Mouse (Mus musculus): ENCODE results near the gene Pcdh9. TPM values are rescaled to one million over a fixed set of nuclear protein-coding genes. Genes with fewer than 3 reads are reported as not detected.

The Pcdh9 gene
- total RNA-seq (2022) = 1 to 10 TPM in 3 of 4 experiments, under 1 TPM in 1; 0.78 to 2.6 (median 1.8) TPM

- DNase-seq (ENCODE audit: low spot score) = peak; percentile 72
Observed at GRCm38 (mm10) chr14:93890519-93891370, at the start of gene Pcdh9. Gene Pcdh9 (minus strand): TSS chr14:93890679.

- no peak for DNase-seq (ENCODE audit: low spot score)
Observed at GRCm38 (mm10) chr14:93906928-93907327, 16.4 kb upstream of the Pcdh9 start.

GRCm38 (mm10) chr14:93898533-93898932 lies 8.1 kb upstream of the Pcdh9 start:
- no peak for DNase-seq (ENCODE audit: low spot score)

- no peak for DNase-seq (ENCODE audit: low spot score)
Observed at GRCm38 (mm10) chr14:93895131-93895530, 4.7 kb upstream of the Pcdh9 start.

GRCm38 (mm10) chr14:93891371-93891746 lies 880 bp upstream of the Pcdh9 start:
- no peak for DNase-seq (ENCODE audit: low spot score)

DNA sequence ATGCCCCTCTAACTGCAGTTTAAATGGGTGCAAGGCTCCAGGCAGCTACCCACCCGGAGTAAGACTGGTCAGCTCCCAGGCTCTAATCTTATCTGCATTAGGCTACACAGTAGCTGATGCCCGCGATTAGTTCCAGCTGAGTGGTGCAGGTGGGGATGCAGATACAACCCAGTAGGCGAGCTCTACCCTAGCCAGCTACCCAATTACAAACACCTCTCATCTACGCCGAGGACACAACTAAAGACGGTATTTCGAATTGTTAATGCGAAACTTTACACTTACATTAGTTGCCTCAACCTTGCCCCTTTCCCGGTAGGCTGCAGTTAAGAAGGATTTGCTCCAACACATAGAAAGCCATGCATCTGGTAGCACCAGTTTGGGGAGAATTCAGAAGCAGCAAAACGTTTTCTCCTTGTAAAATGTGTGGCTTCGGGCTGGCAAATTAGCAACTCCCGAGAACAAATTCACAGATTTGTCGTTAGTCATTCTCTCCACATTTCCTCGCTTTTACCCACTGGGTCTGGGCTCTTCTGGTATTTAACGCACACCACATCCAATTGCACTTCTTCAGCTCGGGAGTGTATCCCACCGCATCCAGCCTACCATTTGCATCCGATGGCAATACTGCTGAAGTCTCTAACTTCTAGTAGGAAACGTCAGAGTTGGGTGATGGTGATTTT lies 500 bp downstream of the Pcdh9 start:
- no peak for DNase-seq (ENCODE audit: low spot score)

GRCm38 (mm10) chr14:93889231-93889630 lies 1.2 kb downstream of the Pcdh9 start:
- no peak for DNase-seq (ENCODE audit: low spot score)

- no peak for DNase-seq (ENCODE audit: low spot score)
Observed at GRCm38 (mm10) chr14:93888346-93888745, 2.1 kb downstream of the Pcdh9 start.

GRCm38 (mm10) chr14:93887066-93887465 lies 3.4 kb downstream of the Pcdh9 start:
- DNase-seq (ENCODE audit: low spot score) = no peak

- no peak for DNase-seq (ENCODE audit: low spot score)
Observed at GRCm38 (mm10) chr14:93885551-93886084, 4.9 kb downstream of the Pcdh9 start.

DNA sequence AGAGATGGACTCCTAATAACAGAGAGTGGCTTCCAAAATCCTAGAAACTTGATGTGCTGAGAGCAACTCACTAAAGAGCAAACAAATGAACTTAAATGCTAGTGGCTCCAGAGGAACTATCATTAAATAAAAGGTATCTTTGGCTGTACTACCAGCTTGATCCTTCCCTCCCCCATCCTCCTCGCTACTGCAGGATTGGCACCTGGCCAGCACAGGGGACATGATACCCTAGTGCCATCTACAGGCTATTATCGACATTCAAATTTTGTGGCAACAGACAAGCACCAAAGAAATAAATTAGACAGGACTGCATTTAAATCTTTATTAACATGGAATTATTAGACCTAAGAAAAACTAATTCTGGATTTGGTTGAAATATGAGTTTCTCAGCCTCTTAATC lies 6.0 kb downstream of the Pcdh9 start:
- DNase-seq (ENCODE audit: low spot score) = peak; percentile 48

DNA sequence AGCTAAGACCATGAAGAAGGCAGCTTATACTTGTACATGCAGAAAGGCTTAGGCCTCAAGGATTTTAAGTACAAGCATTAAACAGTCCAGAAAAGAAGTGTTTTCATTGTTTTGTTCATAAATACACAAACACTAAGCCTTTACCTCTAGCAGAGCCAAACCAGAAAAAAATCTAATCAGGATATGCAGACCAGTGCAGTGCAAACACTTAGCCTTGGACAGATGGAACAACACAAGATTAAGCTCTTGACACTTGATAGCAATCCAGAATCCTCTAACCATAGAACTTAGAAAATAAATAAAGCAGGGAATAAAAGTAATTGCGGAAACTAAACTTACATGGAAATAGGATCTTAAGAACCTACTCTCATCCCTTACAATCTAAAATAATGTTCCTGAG lies 10.4 kb downstream of the Pcdh9 start:
- DNase-seq (ENCODE audit: low spot score) = no peak

- no peak for DNase-seq (ENCODE audit: low spot score)
Observed at GRCm38 (mm10) chr14:93875968-93876367, 14.5 kb downstream of the Pcdh9 start.

GRCm38 (mm10) chr14:93868211-93868610 lies 22.3 kb downstream of the Pcdh9 start:
- DNase-seq (ENCODE audit: low spot score) = no peak

- DNase-seq (ENCODE audit: low spot score) = no peak
Observed at GRCm38 (mm10) chr14:93858069-93858468, 32.4 kb downstream of the Pcdh9 start.

DNA sequence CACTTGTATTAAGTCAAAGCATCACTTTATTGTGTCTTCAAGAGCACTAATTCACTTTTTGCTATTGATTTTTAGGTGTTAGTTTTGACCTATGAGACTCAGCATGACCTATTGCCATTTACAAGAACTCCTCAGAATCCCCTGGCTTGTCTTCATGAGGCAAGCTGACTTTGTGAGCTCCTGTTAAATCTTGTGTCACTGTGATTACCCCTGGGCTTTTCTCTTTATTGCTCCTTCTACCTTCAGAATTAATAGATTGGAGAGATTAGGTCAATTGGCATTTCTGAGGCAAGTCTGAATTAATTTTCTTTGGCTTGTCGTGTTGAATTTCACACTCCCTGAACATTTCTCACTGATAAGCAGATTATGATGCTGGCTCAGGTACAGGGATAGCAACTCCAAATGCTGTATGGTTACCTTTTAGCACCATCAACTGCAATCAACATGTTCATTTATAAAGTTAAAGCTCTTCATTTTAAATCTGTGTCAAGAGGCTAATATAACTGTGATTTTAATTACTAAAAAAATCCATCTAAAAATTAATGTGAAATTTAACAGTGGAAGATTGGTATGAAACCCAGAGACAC lies 44.3 kb downstream of the Pcdh9 start:
- DNase-seq (ENCODE audit: low spot score) = no peak

- DNase-seq (ENCODE audit: low spot score) = no peak
Observed at GRCm38 (mm10) chr14:93842686-93843288, 47.7 kb downstream of the Pcdh9 start.

DNA sequence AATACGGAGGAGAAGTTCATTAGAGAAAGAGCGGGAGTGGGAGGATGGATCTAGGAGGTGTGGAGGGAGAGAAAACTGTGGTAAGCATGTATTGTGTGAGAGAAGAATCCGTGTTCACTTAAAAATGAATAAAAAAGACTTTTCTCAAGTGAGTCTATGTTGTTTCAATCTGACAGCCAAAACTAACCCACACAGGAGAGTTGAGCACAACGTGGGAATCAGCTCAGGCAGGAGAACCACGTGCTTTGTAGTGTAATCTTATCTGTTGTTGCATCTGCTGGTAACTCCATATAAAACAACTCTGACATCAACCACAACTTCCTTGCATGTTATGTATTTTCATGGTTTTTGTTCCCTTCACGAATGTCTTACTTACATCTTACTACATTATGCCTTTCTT lies 58.0 kb downstream of the Pcdh9 start:
- no peak for DNase-seq (ENCODE audit: low spot score)

- no peak for DNase-seq (ENCODE audit: low spot score)
Observed at GRCm38 (mm10) chr14:93827159-93827558, 63.3 kb downstream of the Pcdh9 start.

DNA sequence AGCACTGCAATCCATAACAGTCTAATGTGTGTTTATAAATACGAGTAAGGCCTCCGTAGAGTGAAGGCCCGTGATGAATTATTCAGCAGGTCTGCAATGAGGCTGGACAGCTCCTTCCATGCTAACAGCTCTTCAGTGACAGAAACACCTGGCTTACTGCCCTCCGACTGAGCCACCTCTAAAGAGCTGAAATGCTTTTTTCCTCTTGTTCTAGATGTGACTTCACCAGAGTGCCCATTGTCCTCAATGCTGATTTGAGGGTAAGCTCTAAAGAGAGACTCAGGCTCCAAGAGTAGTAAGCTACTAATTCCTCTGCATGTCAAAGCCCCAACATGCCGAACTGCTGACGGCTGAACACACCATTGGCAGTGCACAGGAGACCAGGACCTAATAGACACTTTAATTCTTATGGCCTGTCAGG lies 64.4 kb downstream of the Pcdh9 start:
- DNase-seq (ENCODE audit: low spot score) = no peak

DNA sequence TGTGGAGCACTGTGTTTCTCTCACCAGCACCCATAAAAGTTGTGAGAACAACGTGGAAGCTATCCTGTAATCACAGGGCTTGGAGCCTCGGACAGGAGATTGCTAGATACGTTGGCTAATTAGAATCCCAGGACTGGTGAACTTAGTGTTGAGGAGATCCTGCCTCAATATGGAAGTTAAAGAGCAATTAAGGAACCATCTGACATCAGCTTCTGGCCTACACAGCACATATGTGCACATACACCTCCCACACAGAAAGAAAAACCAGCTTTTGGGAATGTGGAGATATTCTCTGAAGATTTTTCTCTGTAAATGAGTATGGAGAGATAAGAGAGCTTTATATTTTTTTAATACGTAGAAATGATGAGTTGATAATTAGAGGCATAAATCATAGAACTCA lies 71.6 kb downstream of the Pcdh9 start:
- DNase-seq (ENCODE audit: low spot score) = no peak

DNA sequence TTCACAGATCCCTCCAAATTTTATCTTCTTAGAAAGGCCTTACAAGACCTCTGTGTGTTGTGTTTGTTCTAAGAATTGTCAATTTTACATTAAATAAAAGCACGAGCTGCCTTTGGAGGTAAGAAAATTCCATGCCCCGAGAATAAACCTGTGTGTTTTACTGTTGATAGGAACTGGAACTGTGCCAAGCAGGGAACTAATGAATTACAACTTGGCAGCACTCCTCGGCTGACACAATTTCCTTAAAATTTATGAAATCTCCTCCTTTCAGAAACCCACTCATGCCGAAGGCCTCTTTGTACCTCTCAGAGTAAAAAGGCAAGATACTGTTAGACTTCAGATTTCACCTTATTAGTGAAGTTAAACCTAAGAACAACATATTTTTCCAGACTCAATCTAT lies 72.9 kb downstream of the Pcdh9 start:
- DNase-seq (ENCODE audit: low spot score) = no peak

Measured in heart, adult 8-10 months (tissue).